Mouse (Mus musculus): ENCODE results near the gene Adamts8.

DNA sequence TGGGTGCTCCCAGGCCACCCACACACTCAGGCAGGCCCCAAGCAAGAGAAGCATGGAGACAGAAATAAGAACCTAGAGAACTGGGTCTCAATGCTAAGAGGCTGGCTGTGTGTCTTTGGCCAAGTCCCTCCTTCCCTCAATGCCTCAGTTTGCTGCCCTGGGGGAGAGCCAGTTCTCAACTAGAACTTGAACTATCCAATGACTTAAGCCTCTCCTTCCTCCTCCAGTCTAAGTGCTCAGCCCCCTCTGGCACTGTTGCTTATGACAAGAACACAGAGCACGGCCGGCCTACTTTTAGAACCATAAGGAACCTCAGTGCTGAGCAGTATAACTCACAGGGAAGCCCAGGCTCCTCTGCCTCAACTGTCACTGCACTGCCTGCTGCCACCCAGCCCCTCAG lies 28.1 kb upstream of the Adamts8 start:
- TF ChIP-seq HCFC1 (IDR thresholded peaks at IDR 0.05; ENCODE audit: low read depth, low read length) (no peak), KAT2A (conservative IDR thresholded peaks at IDR 0.05; ENCODE audit: low read depth, low read length) (no peak), SMC3 (IDR thresholded peaks at IDR 0.05; ENCODE audit: low read depth, low read length) (no peak), JUND (IDR thresholded peaks at IDR 0.05; ENCODE audit: low read depth, low read length) (no peak), CTCF (IDR thresholded peaks at IDR 0.05 in 2 of 3, conservative IDR thresholded peaks at IDR 0.05 in 1 of 3; ENCODE audit: control insufficient read depth in 1 of 3, insufficient read depth in 1 of 3, low read depth in 2 of 3, low read length in 3 of 3, poor library complexity in 1 of 3, severe bottlenecking in 1 of 3) (no peak), POLR2A (IDR thresholded peaks at IDR 0.05; ENCODE audit: control insufficient read depth in 1 of 2, insufficient read depth in 1 of 2, low read depth in 1 of 2, low read length in 2 of 2, poor library complexity in 1 of 2) (no peak)
